ENCODE assay signal across 16 mouse cellular contexts in genomic region chr7:142082607-142083006, GRCm38 (mm10). TPM values are rescaled to one million over a fixed set of nuclear protein-coding genes. Genes with fewer than 3 reads are reported as not detected.
DNase-seq lines count a peak whose midpoint lies in the region; ATAC-seq lines count a peak whose summit lies in the region.
"Had no signal": no experiment of that assay in that cellular context is flagged by ENCODE, and none has a peak within 500 bp of the region (broad histone marks: within the 10 kb centered on the region; RNA-seq: fewer than 3 reads in every experiment).

No protein-coding gene starts in this region.

- 24% methylated on average over 16 of the region's 16 CpGs for WGBS in forebrain, embryonic 11.5 days
- WGBS in forebrain, embryonic 13.5 days: 45% methylated on average over 16 of the region's 16 CpGs
- WGBS in lung, embryonic 15.5 days: 31% methylated on average over 16 of the region's 16 CpGs
- 27% methylated on average over 16 of the region's 16 CpGs for WGBS in hindbrain, embryonic 13.5 days
- 23% methylated on average over 16 of the region's 16 CpGs for WGBS in neural tube, embryonic 13.5 days

- no peaks in the 10 kb centered on the region; the same call in 1 of the 2 replicates for H3K36me3 ChIP-seq in forebrain, embryonic 11.5 days (ENCODE audit: control insufficient read depth, insufficient read depth, low read length)
- H3K36me3 ChIP-seq in forebrain, embryonic 13.5 days (ENCODE audit: poor library complexity, severe bottlenecking): peaks cover 85% of the 10 kb centered on the region
- no peaks in the 10 kb centered on the region for H3K36me3 ChIP-seq in lung, embryonic 15.5 days
- H3K36me3 ChIP-seq in hindbrain, embryonic 13.5 days: peaks cover 92% of the 10 kb centered on the region
- H3K36me3 ChIP-seq in neural tube, embryonic 13.5 days: peaks cover 91% of the 10 kb centered on the region

- no peaks in the 10 kb centered on the region for H3K9me3 ChIP-seq in forebrain, embryonic 11.5 days (ENCODE audit: control insufficient read depth, low read length)
- no peaks in the 10 kb centered on the region for H3K9me3 ChIP-seq in forebrain, embryonic 13.5 days (replicated peaks)
- no peaks in the 10 kb centered on the region for H3K9me3 ChIP-seq in lung, embryonic 15.5 days
- no peaks in the 10 kb centered on the region for H3K9me3 ChIP-seq in hindbrain, embryonic 13.5 days
- no peaks in the 10 kb centered on the region for H3K9me3 ChIP-seq in neural tube, embryonic 13.5 days

- no peak for ATAC-seq in forebrain, embryonic 11.5 days (replicated peaks; ENCODE audit: low FRiP score)
- no peak for ATAC-seq in forebrain, embryonic 13.5 days
- ATAC-seq in lung, embryonic 15.5 days (ENCODE audit: borderline replicate concordance, extremely low read depth, low FRiP score, low TSS enrichment): no peak
- no peak for ATAC-seq in hindbrain, embryonic 13.5 days (ENCODE audit: low FRiP score)
- ATAC-seq in neural tube, embryonic 13.5 days (ENCODE audit: low read depth): no peak
- no peak for ATAC-seq in granulocyte monocyte progenitor cell, adult 5-6 weeks (replicated peaks; ENCODE audit: poor library complexity, severe bottlenecking)

- H3K4me2 ChIP-seq in forebrain, embryonic 11.5 days (ENCODE audit: low read depth, low read length, severe bottlenecking): no peak overlapping the region; the same call in 1 of the 2 replicates
- H3K4me2 ChIP-seq in forebrain, embryonic 13.5 days: no peak overlapping the region
- peak overlapping the region; percentile 49; the same call in 1 of the 2 replicates for H3K4me2 ChIP-seq in lung, embryonic 15.5 days
- H3K4me2 ChIP-seq in hindbrain, embryonic 13.5 days: no peak overlapping the region
- H3K4me2 ChIP-seq in neural tube, embryonic 13.5 days: no peak overlapping the region

- H3K4me1 ChIP-seq in forebrain, embryonic 11.5 days (replicated peaks; ENCODE audit: control insufficient read depth, insufficient read depth, low read length): peaks cover 4% of the 10 kb centered on the region; the same call in 1 of the 2 replicates
- H3K4me1 ChIP-seq in forebrain, embryonic 13.5 days: peaks cover 32% of the 10 kb centered on the region
- H3K4me1 ChIP-seq in lung, embryonic 15.5 days: peaks cover 23% of the 10 kb centered on the region
- H3K4me1 ChIP-seq in hindbrain, embryonic 13.5 days (replicated peaks): peaks cover 32% of the 10 kb centered on the region
- peaks cover 36% of the 10 kb centered on the region for H3K4me1 ChIP-seq in neural tube, embryonic 13.5 days (replicated peaks)

- no peak overlapping the region for H3K27ac ChIP-seq in forebrain, embryonic 11.5 days (ENCODE audit: low read depth, low read length)
- H3K27ac ChIP-seq in forebrain, embryonic 13.5 days: no peak overlapping the region
- no peak overlapping the region for H3K27ac ChIP-seq in lung, embryonic 15.5 days
- no peak overlapping the region for H3K27ac ChIP-seq in hindbrain, embryonic 13.5 days
- no peak overlapping the region for H3K27ac ChIP-seq in neural tube, embryonic 13.5 days (replicated peaks)

- peaks cover 34% of the 10 kb centered on the region for H3K27me3 ChIP-seq in forebrain, embryonic 11.5 days (ENCODE audit: control insufficient read depth, insufficient read depth, low read length)
- H3K27me3 ChIP-seq in forebrain, embryonic 13.5 days: peaks cover 34% of the 10 kb centered on the region
- peaks cover 40% of the 10 kb centered on the region for H3K27me3 ChIP-seq in lung, embryonic 15.5 days
- H3K27me3 ChIP-seq in hindbrain, embryonic 13.5 days: peaks cover 47% of the 10 kb centered on the region
- H3K27me3 ChIP-seq in neural tube, embryonic 13.5 days: peaks cover 50% of the 10 kb centered on the region

- peak overlapping the region; percentile 12; the same call in 1 of the 2 replicates for H3K4me3 ChIP-seq in forebrain, embryonic 11.5 days (ENCODE audit: low read depth, low read length)
- no peak overlapping the region for H3K4me3 ChIP-seq in forebrain, embryonic 13.5 days
- peak overlapping the region; percentile 28 for H3K4me3 ChIP-seq in lung, embryonic 15.5 days
- H3K4me3 ChIP-seq in hindbrain, embryonic 13.5 days: no peak overlapping the region
- no peak overlapping the region for H3K4me3 ChIP-seq in neural tube, embryonic 13.5 days

- DNase-seq in forebrain, embryonic 11.5 days (ENCODE audit: low spot score): no peak
- DNase-seq in lung, postnatal 14 days: no peak
- DNase-seq in lung, postnatal 25 days (ENCODE audit: low spot score): no peak
- DNase-seq: adrenal gland, postnatal 10 days; heart, postnatal 14 days had no signal

- H3K9ac ChIP-seq in forebrain, embryonic 11.5 days (ENCODE audit: low read length): no peak overlapping the region
- no peak overlapping the region for H3K9ac ChIP-seq in forebrain, embryonic 13.5 days
- H3K9ac ChIP-seq in lung, embryonic 15.5 days: no peak overlapping the region
- peak overlapping the region; percentile 59; the same call in 1 of the 2 replicates for H3K9ac ChIP-seq in hindbrain, embryonic 13.5 days
- H3K9ac ChIP-seq in neural tube, embryonic 13.5 days: peak overlapping the region; percentile 54

RNA-seq across cellular contexts. Expression of gene Dusp8, which starts 13.0 kb away (rescaled TPM):
- polyA plus RNA-seq in forebrain, embryonic 11.5 days (2014; fragmentation: Nextera tagmentation; extraction: Ambion mirVana): 22.6 and 28.1 TPM in 2 replicates
- 44.1 and 55.6 TPM in 2 replicates for polyA plus RNA-seq in forebrain, embryonic 13.5 days (2015; fragmentation: Nextera tagmentation; extraction: Ambion mirVana)
- polyA plus RNA-seq in lung, embryonic 15.5 days (2015; fragmentation: Nextera tagmentation; extraction: Ambion mirVana): 2.5 and 2.7 TPM in 2 replicates
- 87.3 and 90.2 TPM in 2 replicates for polyA plus RNA-seq in hindbrain, embryonic 13.5 days (2015; fragmentation: Nextera tagmentation; extraction: Ambion mirVana)
- 88.4 and 96.1 TPM in 2 replicates for polyA plus RNA-seq in neural tube, embryonic 13.5 days (2015; fragmentation: Nextera tagmentation; extraction: Ambion mirVana)
- total RNA-seq in granulocyte monocyte progenitor cell, adult 5-6 weeks (2014; fragmentation: Nextera tagmentation): not detected in 2 replicates
- total RNA-seq in granulocyte monocyte progenitor cell, adult 5-6 weeks (2017): not detected in 2 replicates

RNA-seq across cellular contexts. Expression of gene Mob2, which starts 21.7 kb away (rescaled TPM):
- 52.9 and 55.9 TPM in 2 replicates for polyA plus RNA-seq in forebrain, embryonic 11.5 days (2014; fragmentation: Nextera tagmentation; extraction: Ambion mirVana)
- polyA plus RNA-seq in forebrain, embryonic 13.5 days (2015; fragmentation: Nextera tagmentation; extraction: Ambion mirVana): 51.0 and 58.1 TPM in 2 replicates
- polyA plus RNA-seq in lung, embryonic 15.5 days (2015; fragmentation: Nextera tagmentation; extraction: Ambion mirVana): 74.7 and 80.1 TPM in 2 replicates
- 53.0 and 53.5 TPM in 2 replicates for polyA plus RNA-seq in hindbrain, embryonic 13.5 days (2015; fragmentation: Nextera tagmentation; extraction: Ambion mirVana)
- 51.3 and 52.8 TPM in 2 replicates for polyA plus RNA-seq in neural tube, embryonic 13.5 days (2015; fragmentation: Nextera tagmentation; extraction: Ambion mirVana)
- 57.8 and 60.9 TPM in 2 replicates for total RNA-seq in granulocyte monocyte progenitor cell, adult 5-6 weeks (2014; fragmentation: Nextera tagmentation)
- 51.2 and 63.4 TPM in 2 replicates for total RNA-seq in granulocyte monocyte progenitor cell, adult 5-6 weeks (2017)

RNA-seq across cellular contexts. Expression of gene Gm45618, which starts 37.9 kb away (rescaled TPM):
- polyA plus RNA-seq in forebrain, embryonic 11.5 days (2014; fragmentation: Nextera tagmentation; extraction: Ambion mirVana): 0.31 TPM in 1 of 2 replicates, not detected in the other
- polyA plus RNA-seq in forebrain, embryonic 13.5 days (2015; fragmentation: Nextera tagmentation; extraction: Ambion mirVana): not detected in 2 replicates
- polyA plus RNA-seq in lung, embryonic 15.5 days (2015; fragmentation: Nextera tagmentation; extraction: Ambion mirVana): not detected in 2 replicates
- 0.27 and 0.32 TPM in 2 replicates for polyA plus RNA-seq in hindbrain, embryonic 13.5 days (2015; fragmentation: Nextera tagmentation; extraction: Ambion mirVana)
- polyA plus RNA-seq in neural tube, embryonic 13.5 days (2015; fragmentation: Nextera tagmentation; extraction: Ambion mirVana): not detected in 2 replicates
- not detected in 2 replicates for total RNA-seq in granulocyte monocyte progenitor cell, adult 5-6 weeks (2014; fragmentation: Nextera tagmentation)
- total RNA-seq in granulocyte monocyte progenitor cell, adult 5-6 weeks (2017): not detected in 2 replicates
- total RNA-seq: adrenal gland, postnatal 10 days; gastrocnemius, adult 8-10 months; heart, postnatal 14 days; left cerebral cortex, postnatal 25 days; megakaryocyte-erythroid progenitor cell, adult 5-6 weeks had no signal
- polyA plus RNA-seq: large intestine, adult 2 months; spleen, adult 2 months; thymus, postnatal 0 days had no signal

RNA-seq across cellular contexts. Expression of gene Gm39115, which starts 53.2 kb away (rescaled TPM):
- polyA plus RNA-seq in forebrain, embryonic 11.5 days (2014; fragmentation: Nextera tagmentation; extraction: Ambion mirVana): not detected in 2 replicates
- not detected in 2 replicates for polyA plus RNA-seq in forebrain, embryonic 13.5 days (2015; fragmentation: Nextera tagmentation; extraction: Ambion mirVana)
- polyA plus RNA-seq in lung, embryonic 15.5 days (2015; fragmentation: Nextera tagmentation; extraction: Ambion mirVana): not detected in 2 replicates
- not detected in 2 replicates for polyA plus RNA-seq in hindbrain, embryonic 13.5 days (2015; fragmentation: Nextera tagmentation; extraction: Ambion mirVana)
- not detected in 2 replicates for polyA plus RNA-seq in neural tube, embryonic 13.5 days (2015; fragmentation: Nextera tagmentation; extraction: Ambion mirVana)
- not detected in 2 replicates for total RNA-seq in granulocyte monocyte progenitor cell, adult 5-6 weeks (2014; fragmentation: Nextera tagmentation)
- total RNA-seq in granulocyte monocyte progenitor cell, adult 5-6 weeks (2017): not detected in 2 replicates
- total RNA-seq: adrenal gland, postnatal 10 days; gastrocnemius, adult 8-10 months; heart, postnatal 14 days; left cerebral cortex, postnatal 25 days; megakaryocyte-erythroid progenitor cell, adult 5-6 weeks had no signal
- polyA plus RNA-seq: large intestine, adult 2 months; spleen, adult 2 months; thymus, postnatal 0 days had no signal

Comparison
In these comparisons a context has a peak if more than half of its experiments do, and no peak if none do; other contexts are left out.
1. H3K4me3 ChIP-seq: peak in forebrain, embryonic 11.5 days (single experiment) and lung, embryonic 15.5 days (single experiment); none in forebrain, embryonic 13.5 days (single experiment), hindbrain, embryonic 13.5 days (single experiment) and neural tube, embryonic 13.5 days (single experiment).
2. H3K9ac ChIP-seq: peak in hindbrain, embryonic 13.5 days (single experiment) and neural tube, embryonic 13.5 days (single experiment); none in forebrain, embryonic 11.5 days (single experiment), forebrain, embryonic 13.5 days (single experiment) and lung, embryonic 15.5 days (single experiment).